Mouse (Mus musculus) embryonic fibroblast, embryonic 13.5 days (primary cell): ENCODE results near the gene Tshz3.

Experiments used
- CTCF ChIP-seq: IDR thresholded peaks from 2 replicates; pipeline ENCODE4 v1.5.1; 2011; ENCODE audit warnings: mild to moderate bottlenecking, control low read depth, low read length, moderate library complexity, borderline replicate concordance; ENCODE audit not compliant: insufficient read depth
- POLR2A ChIP-seq: IDR thresholded peaks from 2 replicates; pipeline ENCODE4 v1.6.1; 2011; ENCODE audit warnings: low read depth, mild to moderate bottlenecking, control low read depth, low read length, moderate library complexity

DNA sequence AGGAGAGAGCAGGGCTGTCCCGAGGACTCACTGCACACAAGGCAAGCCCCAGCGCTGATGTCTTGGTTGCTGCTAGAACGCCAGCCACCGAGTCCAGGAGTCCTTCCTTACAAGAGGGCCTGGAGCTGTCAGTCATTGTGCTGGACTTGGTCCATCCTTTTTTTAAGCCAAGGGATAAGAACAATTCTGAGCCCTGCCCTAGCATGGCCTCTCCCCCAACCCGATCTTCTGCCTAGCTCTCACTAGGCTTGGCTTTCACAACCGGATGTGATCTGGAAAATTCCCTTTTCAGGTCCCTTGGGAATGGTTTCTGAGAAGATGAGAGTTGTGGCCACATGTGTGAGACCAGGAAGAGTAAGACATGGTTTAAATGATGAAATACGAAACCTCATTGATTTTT lies 34.5 kb upstream of the Tshz3 start:
- TF ChIP-seq CTCF (no peak), POLR2A (no peak)
